Mouse (Mus musculus) lung, postnatal 4 days (tissue): Measurements from ENCODE around the gene Mast3.

Experiments used
- DNase-seq, 2 experiments: peaks; one replicate each; pipeline ENCODE4 v3.0.0; 2021

Mast3 gene

GRCm38 (mm10) chr8:70801830-70802229 is 3.0 kb downstream of the Mast3 start:
- DNase-seq: no peak

GRCm38 (mm10) chr8:70801156-70801555 is 3.7 kb downstream of the Mast3 start:
- DNase-seq: no peak

- no peak for DNase-seq
Observed at GRCm38 (mm10) chr8:70800648-70801047, 4.2 kb downstream of the Mast3 start.

GRCm38 (mm10) chr8:70798281-70798680 is 6.6 kb downstream of the Mast3 start:
- DNase-seq: no peak

- peak; percentile 90 to 93 for DNase-seq
Observed at GRCm38 (mm10) chr8:70797081-70798070, 7.5 kb downstream of the Mast3 start.

- no peak for DNase-seq
Observed at GRCm38 (mm10) chr8:70796403-70797080, 8.3 kb downstream of the Mast3 start.

- DNase-seq: no peak
Observed at GRCm38 (mm10) chr8:70795370-70795769, 9.5 kb downstream of the Mast3 start.

GRCm38 (mm10) chr8:70794215-70794614 is 10.6 kb downstream of the Mast3 start:
- no peak for DNase-seq

- DNase-seq: peak; percentile 87 to 91
Observed at GRCm38 (mm10) chr8:70792700-70793099, 12.2 kb downstream of the Mast3 start.

- peak; percentile 98 to 99 for DNase-seq
Observed at GRCm38 (mm10) chr8:70791975-70792691, 12.7 kb downstream of the Mast3 start.

GRCm38 (mm10) chr8:70791294-70791701 is 13.6 kb downstream of the Mast3 start:
- peak; percentile 73 to 74 for DNase-seq

GRCm38 (mm10) chr8:70790846-70791245 is 14.0 kb downstream of the Mast3 start:
- no peak for DNase-seq

GRCm38 (mm10) chr8:70789046-70789445 is 15.8 kb downstream of the Mast3 start:
- DNase-seq: no peak

GRCm38 (mm10) chr8:70787941-70788667 is 16.8 kb downstream of the Mast3 start:
- DNase-seq: peak; percentile 74 to 82

GRCm38 (mm10) chr8:70787051-70787445 is 17.8 kb downstream of the Mast3 start:
- no peak for DNase-seq

GRCm38 (mm10) chr8:70786291-70787050 is 18.4 kb downstream of the Mast3 start:
- no peak for DNase-seq

- no peak for DNase-seq
Observed at GRCm38 (mm10) chr8:70780093-70780492, 24.8 kb downstream of the Mast3 start.

- DNase-seq: peak; percentile 98
Observed at GRCm38 (mm10) chr8:70776496-70777444, 28.1 kb downstream of the Mast3 start, which contains the start of gene Pik3r2. TSS of gene Pik3r2 (minus strand) at chr8:70776713.

GRCm38 (mm10) chr8:70775851-70776495 is 28.9 kb downstream of the Mast3 start:
- DNase-seq: peak in 1 of 2 experiments; percentile 37

- no peak for DNase-seq
Observed at GRCm38 (mm10) chr8:70775227-70775626, 29.6 kb downstream of the Mast3 start.
